Mouse (Mus musculus) lung, embryonic 14.5 days (tissue): ENCODE measurements around the gene Tmem91. TPM values are rescaled to one million over a fixed set of nuclear protein-coding genes. Genes with fewer than 3 reads are reported as not detected.
A peak's percentile ranks its signal among the peaks of the same experiment; 100 is the strongest.

Source experiments
- ATAC-seq: fragments of 200-750 bp; cut with Nextera tagmentation; 2 replicates; pipeline ENCODE4 v1.8.0; 2017; ENCODE audit warnings: mild to moderate bottlenecking, moderate TSS enrichment, moderate library complexity; ENCODE audit not compliant: insufficient read depth
- DNase-seq: peaks from one replicate; pipeline ENCODE4 v3.0.0-alpha.2; 2015
- H3K27ac ChIP-seq: fragments of 300-500 bp; sonication (generic); 2 replicates; pipeline ENCODE4 v1.5.1; 2014; ENCODE audit warnings: low read depth, mild to moderate bottlenecking, moderate library complexity
- H3K27me3 ChIP-seq: fragments of 300-500 bp; sonication (generic); 2 replicates; pipeline ENCODE4 v1.6.1; 2014; ENCODE audit warnings: low read length, control low read depth; ENCODE audit not compliant: insufficient read depth
- H3K36me3 ChIP-seq: fragments of 300-500 bp; sonication (generic); 2 replicates; pipeline ENCODE4 v1.6.1; 2014; ENCODE audit warnings: control low read depth; ENCODE audit not compliant: insufficient read depth
- H3K4me1 ChIP-seq: fragments of 300-500 bp; sonication (generic); 2 replicates; pipeline ENCODE4 v1.6.1; 2014; ENCODE audit warnings: antibody characterized with exemption, control low read depth; ENCODE audit not compliant: insufficient read depth
- H3K4me2 ChIP-seq: fragments of 300-500 bp; sonication (generic); 2 replicates; pipeline ENCODE4 v1.6.1; 2014; ENCODE audit warnings: mild to moderate bottlenecking
- H3K4me3 ChIP-seq: fragments of 300-500 bp; sonication (generic); 2 replicates; pipeline ENCODE4 v1.5.1; 2014; ENCODE audit warnings: low read depth, low read length
- H3K9ac ChIP-seq: fragments of 300-500 bp; sonication (generic); 2 replicates; pipeline ENCODE4 v1.6.1; 2014
- H3K9me3 ChIP-seq: fragments of 300-500 bp; sonication (generic); 2 replicates; pipeline ENCODE4 v1.6.1; 2016; ENCODE audit warnings: low read depth, low read length, control low read depth
- CTCF ChIP-seq: IDR thresholded peaks from 2 replicates; pipeline ENCODE4 v1.5.1; 2016; ENCODE audit warnings: antibody characterized with exemption, low read depth
- WGBS: fragments of 180-500 bp; shearing (Covaris S2); extraction: QIAGEN DNeasy Blood & Tissue Kit; methylation state at CpG from one replicate; pipeline ENCODE4 v1.1.7; 2014; 5-methylcytosine and 5-hydroxymethylcytosine counted together
- polyA plus RNA-seq: library from polyadenylated mRNA; unstranded; fragments of >200 nt; fragmentation: Nextera tagmentation; extraction: Ambion mirVana; gene quantifications from 2 replicates; pipeline ENCODE4 v1.2.1, GENCODE M21; 2014

Tmem91 gene
- polyA plus RNA-seq, 1 experiment from 2014 or later = 2.8 TPM

- under 1% methylated on average over 46 of the region's 46 CpGs for WGBS
- 0 out of 2 replicates have a peak, but pooled peaks cover 4% of the 10 kb centered on the region for H3K36me3 ChIP-seq
- peak; percentile 96 for ATAC-seq
- peak within 1 kb of the TSS; percentile 56 for H3K4me2 ChIP-seq
- peak within 1 kb of the TSS; percentile 64 for H3K4me3 ChIP-seq
- peaks cover 10% of the 10 kb centered on the region for H3K4me1 ChIP-seq
- H3K27me3 ChIP-seq = peaks cover 6% of the 10 kb centered on the region
- DNase-seq = peak; percentile 96
- H3K9ac ChIP-seq = peak within 1 kb of the TSS; percentile 54
- peak within 1 kb of the TSS; percentile 87 for H3K27ac ChIP-seq
- no peak for TF ChIP-seq CTCF
- no peaks in the 10 kb centered on the region for H3K9me3 ChIP-seq
These were observed 5.7 kb upstream of the Tmem91 start, which contains the start of gene B9d2 for GRCm38 (mm10) chr7:25680514-25681258. Gene B9d2, plus strand, starts transcription at chr7:25680780.

- Histone ChIP-seq H3K4me2 (peak overlapping the region; percentile 56), H3K9me3 (no peaks in the 10 kb centered on the region), H3K27ac (no peak overlapping the region), H3K27me3 (peaks cover 13% of the 10 kb centered on the region), H3K36me3 (0 out of 2 replicates have a peak, but pooled peaks cover 4% of the 10 kb centered on the region), H3K9ac (no peak overlapping the region), H3K4me1 (peaks cover 10% of the 10 kb centered on the region), H3K4me3 (peak overlapping the region; percentile 64)
- TF ChIP-seq CTCF = peak; percentile 18; the same call in 1 of the 2 replicates
- 3% methylated on average over 6 of the region's 6 CpGs for WGBS
- no peak for ATAC-seq
- DNase-seq = peak; percentile 37
These were observed 5.0 kb upstream of the Tmem91 start for GRCm38 (mm10) chr7:25679971-25680370.

DNA sequence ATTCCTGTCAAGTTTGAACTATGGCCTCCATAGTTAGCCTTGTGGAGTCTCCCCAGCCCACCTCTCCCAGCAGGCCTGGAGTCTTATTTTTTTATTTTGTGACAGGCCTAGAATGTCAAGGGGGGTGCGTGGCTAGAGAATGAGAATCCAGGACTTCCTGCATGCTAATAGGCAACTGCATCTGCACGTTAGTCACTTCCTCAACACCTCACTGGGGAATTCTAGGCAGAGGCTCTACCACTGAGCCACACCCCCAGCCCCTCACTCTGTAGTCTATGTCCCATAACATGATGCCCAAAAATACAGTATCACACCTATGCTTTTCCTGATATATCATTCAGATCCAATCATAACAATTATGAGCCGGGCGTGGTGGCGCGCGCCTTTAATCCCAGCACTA is 2.0 kb upstream of the Tmem91 start:
- Histone ChIP-seq H3K4me2 (no peak overlapping the region), H3K4me3 (no peak overlapping the region), H3K36me3 (no peaks in the 10 kb centered on the region), H3K4me1 (peaks cover 10% of the 10 kb centered on the region), H3K27me3 (peaks cover 32% of the 10 kb centered on the region), H3K9me3 (no peaks in the 10 kb centered on the region), H3K27ac (no peak overlapping the region), H3K9ac (no peak overlapping the region)
- DNase-seq = no peak
- no peak for ATAC-seq
- no peak for TF ChIP-seq CTCF
- 86% methylated on average over 7 of the region's 7 CpGs for WGBS

- DNase-seq (peak; percentile 84), ATAC-seq (no peak)
- Histone ChIP-seq H3K36me3 (no peaks in the 10 kb centered on the region), H3K27ac (no peak overlapping the region), H3K4me3 (no peak overlapping the region), H3K4me1 (peaks cover 5% of the 10 kb centered on the region), H3K4me2 (no peak overlapping the region; the same call in 1 of the 2 replicates), H3K27me3 (peaks cover 32% of the 10 kb centered on the region), H3K9ac (no peak overlapping the region), H3K9me3 (no peaks in the 10 kb centered on the region)
- TF ChIP-seq CTCF = no peak
- WGBS = 35% methylated on average over 15 of the region's 15 CpGs
These were observed 1.3 kb upstream of the Tmem91 start for GRCm38 (mm10) chr7:25676085-25676781.

DNA sequence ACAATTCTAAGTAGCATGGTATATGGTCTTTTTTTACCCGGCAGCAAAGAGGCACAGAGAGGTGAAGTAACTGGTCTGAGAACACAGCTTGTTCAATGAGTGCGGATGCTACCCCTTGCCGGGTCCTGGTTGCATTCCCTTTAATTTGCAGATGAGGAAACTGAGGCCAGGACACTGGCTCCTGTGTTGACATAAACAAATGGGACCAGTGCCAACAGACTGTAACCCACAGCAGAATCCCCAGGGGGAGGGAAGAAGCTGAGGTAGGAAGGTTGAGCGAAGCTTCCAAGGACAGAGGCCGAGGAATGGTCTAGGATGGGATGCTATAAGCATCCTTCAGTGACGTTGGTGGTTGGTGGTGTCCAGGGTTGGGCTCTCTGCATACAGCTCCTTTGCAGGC is 439 bp upstream of the Tmem91 start:
- Histone ChIP-seq H3K36me3 (no peaks in the 10 kb centered on the region), H3K4me2 (peak overlapping the region; percentile 56), H3K4me1 (0 out of 2 replicates have a peak, but pooled peaks cover 4% of the 10 kb centered on the region), H3K27ac (no peak overlapping the region), H3K4me3 (peak overlapping the region; percentile 29; the same call in 1 of the 2 replicates), H3K9me3 (no peaks in the 10 kb centered on the region), H3K9ac (no peak overlapping the region), H3K27me3 (peaks cover 32% of the 10 kb centered on the region)
- no peak for ATAC-seq
- WGBS = 50% methylated on average over 6 of the region's 6 CpGs
- TF ChIP-seq CTCF = no peak
- DNase-seq = no peak

DNA sequence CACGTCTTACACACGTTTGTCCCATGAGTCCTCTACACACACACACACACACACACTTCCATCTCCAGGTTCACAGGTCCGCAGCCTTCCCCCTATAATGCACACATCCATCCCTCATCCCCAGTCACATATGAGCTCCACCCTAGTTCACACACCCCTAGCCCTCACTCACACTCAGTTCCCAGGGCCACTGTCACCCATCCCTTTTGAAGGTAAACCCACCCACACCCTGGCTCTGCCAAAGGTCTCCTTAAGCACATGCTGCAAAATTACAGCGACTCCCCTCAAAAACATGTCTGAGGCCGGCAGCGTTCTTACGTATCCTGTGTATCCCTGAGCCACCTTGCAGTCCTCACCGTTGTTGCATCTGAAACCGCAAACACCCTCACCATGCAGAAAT is 669 bp downstream of the Tmem91 start:
- 0 out of 2 replicates have a peak, but pooled peaks cover 4% of the 10 kb centered on the region for H3K4me1 ChIP-seq
- H3K9ac ChIP-seq = no peak overlapping the region
- H3K4me2 ChIP-seq = peak overlapping the region; percentile 56
- H3K27ac ChIP-seq = no peak overlapping the region
- no peak for TF ChIP-seq CTCF
- peak overlapping the region; percentile 29; the same call in 1 of the 2 replicates for H3K4me3 ChIP-seq
- peaks cover under 1% of the 10 kb centered on the region; the same call in 1 of the 2 replicates for H3K36me3 ChIP-seq
- H3K9me3 ChIP-seq = no peaks in the 10 kb centered on the region
- WGBS = 28% methylated on average over 9 of the region's 9 CpGs
- H3K27me3 ChIP-seq = peaks cover 32% of the 10 kb centered on the region
- DNase-seq (no peak), ATAC-seq (no peak)

DNA sequence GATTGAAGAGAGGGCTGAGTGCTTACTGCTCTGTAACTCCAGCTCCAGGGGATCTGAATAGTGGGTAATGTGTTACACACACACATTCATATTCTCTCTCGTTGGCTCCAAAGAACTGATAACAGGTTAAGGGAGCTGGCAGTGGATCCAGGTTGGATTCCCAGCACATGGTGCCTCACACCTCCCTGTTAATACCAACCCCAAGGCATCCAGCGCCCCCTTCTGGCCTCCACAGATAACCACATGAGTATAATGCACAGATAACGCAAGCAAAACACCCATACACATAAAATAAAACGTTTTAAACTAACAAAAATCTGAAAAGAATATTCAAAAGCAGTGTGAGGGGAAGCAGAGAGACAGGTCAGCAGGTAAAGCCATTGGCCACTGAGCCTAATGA is 2.5 kb downstream of the Tmem91 start:
- H3K4me1 ChIP-seq = 0 out of 2 replicates have a peak, but pooled peaks cover 4% of the 10 kb centered on the region
- H3K4me3 ChIP-seq = no peak overlapping the region
- ATAC-seq = no peak
- H3K9me3 ChIP-seq = no peaks in the 10 kb centered on the region
- 46% methylated on average over 4 of the region's 4 CpGs for WGBS
- no peak for DNase-seq
- H3K4me2 ChIP-seq = no peak overlapping the region
- H3K27ac ChIP-seq = no peak overlapping the region
- no peak overlapping the region for H3K9ac ChIP-seq
- H3K27me3 ChIP-seq = peaks cover 28% of the 10 kb centered on the region
- no peak for TF ChIP-seq CTCF
- peaks cover 18% of the 10 kb centered on the region; the same call in 1 of the 2 replicates for H3K36me3 ChIP-seq
